Mouse (Mus musculus) liver, embryonic 14.5 days (tissue): ENCODE measurements at regions not wholly inside any gene's neighbourhood (a gene's known extent, or its start where the extent isn't known, plus 50 kb on each side); places are given as distances from the start of the nearest gene placed in this dataset.

ENCODE experiments used
- CTCF ChIP-seq: IDR thresholded peaks from 2 replicates; pipeline ENCODE4 v1.5.1; 2016; ENCODE audit warnings: antibody characterized with exemption, low read depth, control low read depth
- EP300 ChIP-seq: IDR thresholded peaks from 2 replicates; pipeline ENCODE4 v1.6.1; 2016; ENCODE audit warnings: antibody characterized with exemption, low read depth

DNA sequence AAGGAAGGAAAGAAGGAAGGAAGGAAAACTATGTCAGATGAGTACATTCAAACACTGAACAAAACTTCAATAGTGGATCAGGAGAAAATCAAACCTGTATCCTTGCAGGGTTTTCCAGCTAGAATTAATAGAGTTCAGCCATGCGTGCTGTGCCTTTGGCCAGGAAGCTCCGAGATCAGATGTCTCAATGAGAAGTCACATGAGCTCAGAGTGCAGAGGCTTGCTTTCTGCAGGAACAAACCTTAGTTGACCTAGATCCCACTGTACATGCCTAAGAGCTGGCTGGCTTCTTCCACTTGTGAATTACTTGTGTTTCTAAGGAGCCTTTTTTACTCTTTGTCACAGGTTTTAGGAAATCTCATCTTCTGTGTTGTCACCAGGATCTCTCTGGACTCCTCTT lies 378.7 kb downstream of the Lpin1 start:
- TF ChIP-seq CTCF (no peak), EP300 (no peak)
